Mouse (Mus musculus) embryonic facial prominence, embryonic 15.5 days (tissue): ENCODE measurements at regions not wholly inside any gene's neighbourhood (a gene's known extent, or its start where the extent isn't known, plus 50 kb on each side); places are given as distances from the start of the nearest gene placed in this dataset.

Experiments
- ATAC-seq: fragments of 200-750 bp; cut with Nextera tagmentation; 2 replicates; pipeline ENCODE4 v1.8.0; 2017; ENCODE audit warnings: low read depth, moderate TSS enrichment; ENCODE audit not compliant: insufficient number of reproducible peaks, low FRiP score, low TSS enrichment
- H3K27ac ChIP-seq: fragments of 300-500 bp; sonication (generic); replicated peaks from 2 replicates; pipeline ENCODE4 v1.5.1; 2015; ENCODE audit warnings: mild to moderate bottlenecking, inconsistent platforms
- H3K27me3 ChIP-seq: fragments of 300-500 bp; sonication (generic); 2 replicates; pipeline ENCODE4 v1.6.1; 2015; ENCODE audit warnings: inconsistent platforms
- H3K36me3 ChIP-seq: fragments of 300-500 bp; sonication (generic); 2 replicates; pipeline ENCODE4 v1.6.1; 2015; ENCODE audit warnings: mild to moderate bottlenecking, inconsistent platforms
- H3K4me1 ChIP-seq: fragments of 300-500 bp; sonication (generic); 2 replicates; pipeline ENCODE4 v1.6.1; 2015; ENCODE audit warnings: inconsistent platforms
- H3K4me2 ChIP-seq: fragments of 300-500 bp; sonication (generic); replicated peaks from 2 replicates; pipeline ENCODE4 v1.6.1; 2015; ENCODE audit warnings: mild to moderate bottlenecking, inconsistent platforms
- H3K4me3 ChIP-seq: fragments of 300-500 bp; sonication (generic); replicated peaks from 2 replicates; pipeline ENCODE4 v1.5.1; 2015; ENCODE audit warnings: mild to moderate bottlenecking, inconsistent platforms
- H3K9ac ChIP-seq: fragments of 300-500 bp; sonication (generic); 2 replicates; pipeline ENCODE4 v1.6.1; 2015; ENCODE audit warnings: inconsistent platforms
- H3K9me3 ChIP-seq: fragments of 300-500 bp; sonication (generic); replicated peaks from 2 replicates; pipeline ENCODE4 v1.6.1; 2016; ENCODE audit warnings: inconsistent platforms
- WGBS: fragments of 180-500 bp; shearing (Covaris S2); methylation state at CpG from one replicate; pipeline ENCODE4 v1.1.7; 2015; 5-methylcytosine and 5-hydroxymethylcytosine counted together

GRCm38 (mm10) chr4:12521246-12521645 lies 349.4 kb upstream of the Fam92a start:
- no peak overlapping the region for H3K9ac ChIP-seq
- no peak overlapping the region for H3K4me2 ChIP-seq
- no peaks in the 10 kb centered on the region for H3K36me3 ChIP-seq
- no peaks in the 10 kb centered on the region for H3K4me1 ChIP-seq
- H3K4me3 ChIP-seq: no peak overlapping the region
- no peaks in the 10 kb centered on the region for H3K9me3 ChIP-seq
- no peak for ATAC-seq
- no peaks in the 10 kb centered on the region for H3K27me3 ChIP-seq
- 90% methylated on average over 7 of the region's 7 CpGs for WGBS
- no peak overlapping the region for H3K27ac ChIP-seq

- H3K4me2 ChIP-seq: no peak overlapping the region
- H3K27me3 ChIP-seq: no peaks in the 10 kb centered on the region
- ATAC-seq: no peak
- 86% methylated on average over 10 of the region's 10 CpGs for WGBS
- peaks cover 8% of the 10 kb centered on the region for H3K4me1 ChIP-seq
- no peaks in the 10 kb centered on the region for H3K9me3 ChIP-seq
- H3K4me3 ChIP-seq: no peak overlapping the region
- H3K36me3 ChIP-seq: no peaks in the 10 kb centered on the region
- no peak overlapping the region for H3K27ac ChIP-seq
- H3K9ac ChIP-seq: no peak overlapping the region
Measured at GRCm38 (mm10) chr4:12516497-12516896, 344.7 kb upstream of the Fam92a start.

- Histone ChIP-seq H3K9ac (no peak overlapping the region), H3K4me2 (no peak overlapping the region), H3K27ac (peak overlapping the region; percentile 60), H3K4me3 (no peak overlapping the region), H3K9me3 (no peaks in the 10 kb centered on the region), H3K36me3 (no peaks in the 10 kb centered on the region), H3K27me3 (no peaks in the 10 kb centered on the region), H3K4me1 (peaks cover 17% of the 10 kb centered on the region)
- peak; percentile 89 for ATAC-seq
- WGBS: 28% methylated on average over 10 of the region's 10 CpGs
Measured at GRCm38 (mm10) chr4:12511656-12512385, 340.0 kb upstream of the Fam92a start.

GRCm38 (mm10) chr4:12506851-12507551 lies 335.2 kb upstream of the Fam92a start:
- WGBS: 13% methylated on average over 8 of the region's 8 CpGs
- no peaks in the 10 kb centered on the region for H3K9me3 ChIP-seq
- H3K4me2 ChIP-seq: peak overlapping the region; percentile 10; the same call in 1 of the 2 replicates
- peaks cover 21% of the 10 kb centered on the region for H3K4me1 ChIP-seq
- peak; percentile 73 for ATAC-seq
- H3K27ac ChIP-seq: peak overlapping the region; percentile 55; the same call in 1 of the 2 replicates
- H3K9ac ChIP-seq: no peak overlapping the region
- no peaks in the 10 kb centered on the region for H3K36me3 ChIP-seq
- no peak overlapping the region for H3K4me3 ChIP-seq
- no peaks in the 10 kb centered on the region for H3K27me3 ChIP-seq

GRCm38 (mm10) chr4:12501086-12501485 lies 329.3 kb upstream of the Fam92a start:
- WGBS: 80% methylated on average over 8 of the region's 8 CpGs
- Histone ChIP-seq H3K4me2 (no peak overlapping the region), H3K4me3 (no peak overlapping the region), H3K4me1 (peaks cover under 1% of the 10 kb centered on the region; the same call in 1 of the 2 replicates), H3K9ac (no peak overlapping the region), H3K27ac (no peak overlapping the region), H3K27me3 (no peaks in the 10 kb centered on the region), H3K9me3 (no peaks in the 10 kb centered on the region), H3K36me3 (no peaks in the 10 kb centered on the region)
- ATAC-seq: no peak

GRCm38 (mm10) chr4:12498426-12498825 lies 326.6 kb upstream of the Fam92a start:
- no peak for ATAC-seq
- Histone ChIP-seq H3K9me3 (no peaks in the 10 kb centered on the region), H3K27me3 (no peaks in the 10 kb centered on the region), H3K36me3 (no peaks in the 10 kb centered on the region), H3K4me3 (no peak overlapping the region), H3K4me1 (no peaks in the 10 kb centered on the region), H3K4me2 (no peak overlapping the region), H3K9ac (no peak overlapping the region), H3K27ac (no peak overlapping the region)
- WGBS: 86% methylated on average over 4 of the region's 4 CpGs

- 66% methylated on average over 2 of the region's 2 CpGs for WGBS
Measured at GRCm38 (mm10) chr4:12492468-12492867, 320.7 kb upstream of the Fam92a start.

GRCm38 (mm10) chr4:12491306-12491705 lies 319.5 kb upstream of the Fam92a start:
- H3K4me1 ChIP-seq: peaks cover 3% of the 10 kb centered on the region; the same call in 1 of the 2 replicates
- no peak overlapping the region for H3K4me2 ChIP-seq
- WGBS: 64% methylated on average over 6 of the region's 6 CpGs
- H3K36me3 ChIP-seq: no peaks in the 10 kb centered on the region
- ATAC-seq: no peak
- no peak overlapping the region for H3K27ac ChIP-seq
- H3K4me3 ChIP-seq: no peak overlapping the region
- H3K9ac ChIP-seq: no peak overlapping the region
- no peaks in the 10 kb centered on the region for H3K9me3 ChIP-seq
- H3K27me3 ChIP-seq: no peaks in the 10 kb centered on the region

More at GRCm38 (mm10) chr4:12492468-12492867, 320.7 kb upstream of the Fam92a start:
- peaks cover 3% of the 10 kb centered on the region; the same call in 1 of the 2 replicates for H3K4me1 ChIP-seq
- no peak overlapping the region for H3K4me2 ChIP-seq
- no peaks in the 10 kb centered on the region for H3K9me3 ChIP-seq
- no peaks in the 10 kb centered on the region for H3K27me3 ChIP-seq
- no peak for ATAC-seq
- no peaks in the 10 kb centered on the region for H3K36me3 ChIP-seq
- H3K9ac ChIP-seq: no peak overlapping the region
- H3K4me3 ChIP-seq: no peak overlapping the region
- H3K27ac ChIP-seq: no peak overlapping the region

GRCm38 (mm10) chr4:12490066-12490465 lies 318.3 kb upstream of the Fam92a start:
- no peak for ATAC-seq
- Histone ChIP-seq H3K9ac (no peak overlapping the region), H3K27ac (no peak overlapping the region), H3K4me2 (no peak overlapping the region), H3K4me1 (peaks cover 3% of the 10 kb centered on the region; the same call in 1 of the 2 replicates), H3K4me3 (no peak overlapping the region), H3K36me3 (no peaks in the 10 kb centered on the region), H3K9me3 (no peaks in the 10 kb centered on the region), H3K27me3 (no peaks in the 10 kb centered on the region)
- 55% methylated on average over 3 of the region's 3 CpGs for WGBS

- ATAC-seq: no peak
- Histone ChIP-seq H3K4me2 (no peak overlapping the region), H3K4me1 (peaks cover 3% of the 10 kb centered on the region; the same call in 1 of the 2 replicates), H3K9me3 (no peaks in the 10 kb centered on the region), H3K27ac (no peak overlapping the region), H3K4me3 (no peak overlapping the region), H3K27me3 (no peaks in the 10 kb centered on the region), H3K36me3 (no peaks in the 10 kb centered on the region), H3K9ac (no peak overlapping the region)
- WGBS: 59% methylated on average over 6 of the region's 6 CpGs
Measured at GRCm38 (mm10) chr4:12489358-12489757, 317.5 kb upstream of the Fam92a start.

- H3K9ac ChIP-seq: no peak overlapping the region
- 73% methylated on average over 4 of the region's 4 CpGs for WGBS
- no peak overlapping the region for H3K4me3 ChIP-seq
- no peak for ATAC-seq
- no peaks in the 10 kb centered on the region for H3K27me3 ChIP-seq
- H3K4me1 ChIP-seq: no peaks in the 10 kb centered on the region
- no peaks in the 10 kb centered on the region for H3K36me3 ChIP-seq
- H3K4me2 ChIP-seq: no peak overlapping the region
- H3K9me3 ChIP-seq: no peaks in the 10 kb centered on the region
- no peak overlapping the region for H3K27ac ChIP-seq
Measured at GRCm38 (mm10) chr4:12481481-12481880, 309.7 kb upstream of the Fam92a start.
